Mouse (Mus musculus): ENCODE data around the gene She.
"Not testable (repeated sequence)": the region's sequence is repeated elsewhere in the genome, so short reads cannot be mapped to it uniquely, and the experiment has no call there.

Gene She

GRCm38 (mm10) chr3:89830815-89831591, at the start of gene She:
She (plus strand) TSS chr3:89831370.
- no peak for DNase-seq (ENCODE audit: low spot score in 2 of 2)

GRCm38 (mm10) chr3:89781640-89782039, 49.5 kb upstream of the She start:
- DNase-seq (ENCODE audit: low spot score in 2 of 2): no peak

- DNase-seq (ENCODE audit: low spot score in 2 of 2): peak; percentile 49 to 70
Observed at GRCm38 (mm10) chr3:89784991-89785753, 46.0 kb upstream of the She start.

GRCm38 (mm10) chr3:89786275-89786674, 44.9 kb upstream of the She start:
- no peak for DNase-seq (ENCODE audit: low spot score in 2 of 2)

GRCm38 (mm10) chr3:89788680-89789352, 42.4 kb upstream of the She start:
- DNase-seq (ENCODE audit: low spot score in 2 of 2): no peak

GRCm38 (mm10) chr3:89794616-89795015, 36.6 kb upstream of the She start:
- DNase-seq (ENCODE audit: low spot score in 2 of 2): no peak

- DNase-seq (ENCODE audit: low spot score in 2 of 2): no peak
Observed at GRCm38 (mm10) chr3:89795746-89796145, 35.4 kb upstream of the She start.

GRCm38 (mm10) chr3:89796358-89796757, 34.8 kb upstream of the She start:
- no peak for DNase-seq (ENCODE audit: low spot score in 2 of 2)

GRCm38 (mm10) chr3:89798518-89798917, 32.7 kb upstream of the She start:
- no peak for DNase-seq (ENCODE audit: low spot score in 2 of 2)

- DNase-seq (ENCODE audit: low spot score in 2 of 2): no peak
Observed at GRCm38 (mm10) chr3:89799476-89799875, 31.7 kb upstream of the She start.

- not testable (repeated sequence) for DNase-seq (ENCODE audit: low spot score in 2 of 2)
Observed at GRCm38 (mm10) chr3:89800078-89800477, 31.1 kb upstream of the She start.

- DNase-seq (ENCODE audit: low spot score in 2 of 2): no peak
Observed at GRCm38 (mm10) chr3:89800774-89801506, 30.2 kb upstream of the She start.

- DNase-seq (ENCODE audit: low spot score in 2 of 2): no peak
Observed at GRCm38 (mm10) chr3:89801507-89801847, 29.7 kb upstream of the She start.

GRCm38 (mm10) chr3:89802876-89803275, 28.3 kb upstream of the She start:
- DNase-seq (ENCODE audit: low spot score in 2 of 2): no peak

- DNase-seq (ENCODE audit: low spot score in 2 of 2): no peak
Observed at GRCm38 (mm10) chr3:89805179-89805578, 26.0 kb upstream of the She start.

GRCm38 (mm10) chr3:89806751-89807150, 24.4 kb upstream of the She start:
- DNase-seq (ENCODE audit: low spot score in 2 of 2): no peak

- no peak for DNase-seq (ENCODE audit: low spot score in 2 of 2)
Observed at GRCm38 (mm10) chr3:89807171-89807570, 24.0 kb upstream of the She start.

GRCm38 (mm10) chr3:89807881-89808280, 23.3 kb upstream of the She start:
- no peak for DNase-seq (ENCODE audit: low spot score in 2 of 2)

- DNase-seq (ENCODE audit: low spot score in 2 of 2): no peak
Observed at GRCm38 (mm10) chr3:89808638-89809037, 22.5 kb upstream of the She start.

GRCm38 (mm10) chr3:89810841-89811240, 20.3 kb upstream of the She start:
- no peak for DNase-seq (ENCODE audit: low spot score in 2 of 2)

GRCm38 (mm10) chr3:89812166-89812565, 19.0 kb upstream of the She start:
- no peak for DNase-seq (ENCODE audit: low spot score in 2 of 2)

- DNase-seq (ENCODE audit: low spot score in 2 of 2): no peak
Observed at GRCm38 (mm10) chr3:89814051-89814450, 17.1 kb upstream of the She start.
